Mouse (Mus musculus): ENCODE results near the gene Miga1.
"Not testable (repeated sequence)": the region's sequence is repeated elsewhere in the genome, so short reads cannot be mapped to it uniquely, and the experiment has no call there.

The Miga1 gene

GRCm38 (mm10) chr3:152321765-152322547 lies 18.3 kb downstream of the Miga1 start:
- DNase-seq (ENCODE audit: low spot score): no peak

- no peak for DNase-seq (ENCODE audit: low spot score)
These were observed 19.1 kb downstream of the Miga1 start for GRCm38 (mm10) chr3:152320972-152321645.

- DNase-seq (ENCODE audit: low spot score): not testable (repeated sequence)
These were observed 23.6 kb downstream of the Miga1 start for GRCm38 (mm10) chr3:152316447-152317173.

GRCm38 (mm10) chr3:152315613-152316012 lies 24.6 kb downstream of the Miga1 start:
- peak; percentile 90 for DNase-seq (ENCODE audit: low spot score)

GRCm38 (mm10) chr3:152314666-152315065 lies 25.5 kb downstream of the Miga1 start:
- DNase-seq (ENCODE audit: low spot score): not testable (repeated sequence)

- no peak for DNase-seq (ENCODE audit: low spot score)
These were observed 31.0 kb downstream of the Miga1 start for GRCm38 (mm10) chr3:152309250-152309645.

- peak; percentile 39 for DNase-seq (ENCODE audit: low spot score)
These were observed 31.5 kb downstream of the Miga1 start for GRCm38 (mm10) chr3:152308485-152309249.

- no peak for DNase-seq (ENCODE audit: low spot score)
These were observed 34.2 kb downstream of the Miga1 start for GRCm38 (mm10) chr3:152305971-152306370.

- no peak for DNase-seq (ENCODE audit: low spot score)
These were observed 35.1 kb downstream of the Miga1 start for GRCm38 (mm10) chr3:152305080-152305479.

GRCm38 (mm10) chr3:152304093-152304815 lies 36.0 kb downstream of the Miga1 start:
- DNase-seq (ENCODE audit: low spot score): peak; percentile 25

GRCm38 (mm10) chr3:152302991-152303390 lies 37.2 kb downstream of the Miga1 start:
- DNase-seq (ENCODE audit: low spot score): no peak

- no peak for DNase-seq (ENCODE audit: low spot score)
These were observed 39.5 kb downstream of the Miga1 start for GRCm38 (mm10) chr3:152300376-152301337.

- no peak for DNase-seq (ENCODE audit: low spot score)
These were observed 44.3 kb downstream of the Miga1 start for GRCm38 (mm10) chr3:152295896-152296295.

GRCm38 (mm10) chr3:152294400-152294799 lies 45.8 kb downstream of the Miga1 start:
- DNase-seq (ENCODE audit: low spot score): no peak

- DNase-seq (ENCODE audit: low spot score): no peak
These were observed 46.6 kb downstream of the Miga1 start for GRCm38 (mm10) chr3:152293530-152294181.

GRCm38 (mm10) chr3:152291895-152292294 lies 48.3 kb downstream of the Miga1 start:
- DNase-seq (ENCODE audit: low spot score): no peak

- no peak for DNase-seq (ENCODE audit: low spot score)
These were observed 49.9 kb downstream of the Miga1 start for GRCm38 (mm10) chr3:152290175-152290798.

- no peak for DNase-seq (ENCODE audit: low spot score)
These were observed 51.5 kb downstream of the Miga1 start for GRCm38 (mm10) chr3:152288740-152289139.

- DNase-seq (ENCODE audit: low spot score): no peak
These were observed 51.9 kb downstream of the Miga1 start for GRCm38 (mm10) chr3:152288276-152288675.

Measured in embryo, embryonic 10.5 days (tissue).